Mouse (Mus musculus): Measurements from ENCODE around the gene Klc1. TPM values are rescaled to one million over a fixed set of nuclear protein-coding genes. Genes with fewer than 3 reads are reported as not detected.

Klc1 gene
- polyA plus RNA-seq, 1 experiment from 2014 or later = 282 TPM

- peak overlapping the region; percentile 95 for H3K4me3 ChIP-seq (ENCODE audit: low read depth, low read length)
- no peaks in the 10 kb centered on the region for H3K36me3 ChIP-seq (ENCODE audit: control insufficient read depth, insufficient read depth, low read length)
- ATAC-seq (ENCODE audit: low FRiP score) = no peak
- H3K4me2 ChIP-seq = peak overlapping the region; percentile 87
- no peaks in the 10 kb centered on the region for H3K9me3 ChIP-seq (ENCODE audit: control insufficient read depth, low read length)
- DNase-seq (ENCODE audit: low spot score, missing footprints) = no peak
- H3K4me1 ChIP-seq (ENCODE audit: control insufficient read depth, insufficient read depth, low read length) = peaks cover 24% of the 10 kb centered on the region
- H3K9ac ChIP-seq (ENCODE audit: low read length) = peak overlapping the region; percentile 95
- no peak overlapping the region for H3K27ac ChIP-seq (ENCODE audit: low read depth, low read length)
- H3K27me3 ChIP-seq (ENCODE audit: control insufficient read depth, insufficient read depth, low read length) = no peaks in the 10 kb centered on the region
- WGBS = 77% methylated on average over 7 of the region's 7 CpGs
Observed at GRCm38 (mm10) chr12:111760306-111760908, 1.8 kb downstream of the Klc1 start.

DNA sequence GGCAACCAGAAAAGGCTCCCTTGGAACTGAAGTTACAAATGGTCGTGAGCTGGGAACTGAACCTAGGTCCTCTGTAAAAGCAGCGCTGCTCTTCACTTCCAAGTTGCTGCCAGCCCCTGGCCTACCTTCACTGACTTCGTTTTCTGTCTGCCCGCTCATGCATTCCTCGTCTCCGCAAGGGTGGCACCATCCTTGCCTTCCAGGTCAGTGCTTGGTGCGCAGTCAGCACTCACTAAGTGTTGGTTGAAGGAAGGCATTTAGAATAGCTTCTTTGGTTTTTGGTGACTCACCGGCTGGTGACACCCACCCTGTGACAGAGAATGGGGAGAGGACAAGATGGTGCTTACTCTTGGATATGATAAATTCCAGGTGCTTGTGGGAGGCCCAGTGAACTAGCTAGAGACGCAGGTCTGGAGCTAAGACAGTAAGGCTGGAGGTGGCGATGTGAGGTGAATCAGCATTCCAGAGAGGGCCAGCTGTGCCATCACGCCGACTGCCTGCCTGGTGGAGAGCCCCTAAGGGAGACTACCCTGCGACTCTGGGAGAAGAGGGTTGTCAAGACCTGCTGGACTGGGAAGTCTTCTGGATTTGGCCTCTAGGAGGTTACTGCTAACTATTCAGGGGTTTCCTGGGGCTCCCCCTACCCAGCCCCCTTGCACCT, 4.1 kb downstream of the Klc1 start:
- peaks cover 43% of the 10 kb centered on the region for H3K4me1 ChIP-seq (ENCODE audit: control insufficient read depth, insufficient read depth, low read length)
- no peak overlapping the region for H3K27ac ChIP-seq (ENCODE audit: low read depth, low read length)
- H3K27me3 ChIP-seq (ENCODE audit: control insufficient read depth, insufficient read depth, low read length) = no peaks in the 10 kb centered on the region
- WGBS = 92% methylated on average over 13 of the region's 13 CpGs
- H3K9me3 ChIP-seq (ENCODE audit: control insufficient read depth, low read length) = no peaks in the 10 kb centered on the region
- peak; percentile 67 for DNase-seq (ENCODE audit: low spot score, missing footprints)
- no peak for ATAC-seq (ENCODE audit: low FRiP score)
- no peak overlapping the region for H3K4me3 ChIP-seq (ENCODE audit: low read depth, low read length)
- no peak overlapping the region for H3K4me2 ChIP-seq
- no peaks in the 10 kb centered on the region for H3K36me3 ChIP-seq (ENCODE audit: control insufficient read depth, insufficient read depth, low read length)
- no peak overlapping the region for H3K9ac ChIP-seq (ENCODE audit: low read length)

- no peak overlapping the region; the same call in 1 of the 2 replicates for H3K4me3 ChIP-seq (ENCODE audit: low read depth, low read length)
- peak overlapping the region; percentile 30; the same call in 1 of the 2 replicates for H3K27ac ChIP-seq (ENCODE audit: low read depth, low read length)
- H3K4me2 ChIP-seq = peak overlapping the region; percentile 33; the same call in 1 of the 2 replicates
- H3K9me3 ChIP-seq (ENCODE audit: control insufficient read depth, low read length) = no peaks in the 10 kb centered on the region
- WGBS = 24% methylated on average over 16 of the region's 16 CpGs
- H3K27me3 ChIP-seq (ENCODE audit: control insufficient read depth, insufficient read depth, low read length) = no peaks in the 10 kb centered on the region
- peak overlapping the region; percentile 36 for H3K9ac ChIP-seq (ENCODE audit: low read length)
- peak; percentile 78 for ATAC-seq (ENCODE audit: low FRiP score)
- H3K36me3 ChIP-seq (ENCODE audit: control insufficient read depth, insufficient read depth, low read length) = no peaks in the 10 kb centered on the region
- peaks cover 27% of the 10 kb centered on the region for H3K4me1 ChIP-seq (ENCODE audit: control insufficient read depth, insufficient read depth, low read length)
- DNase-seq (ENCODE audit: low spot score, missing footprints) = peak; percentile 91
Observed at GRCm38 (mm10) chr12:111766313-111767236, 7.9 kb downstream of the Klc1 start.

- no peaks in the 10 kb centered on the region for H3K9me3 ChIP-seq (ENCODE audit: control insufficient read depth, low read length)
- WGBS = 94% methylated on average over 10 of the region's 10 CpGs
- ATAC-seq (ENCODE audit: low FRiP score) = no peak
Observed at GRCm38 (mm10) chr12:111768322-111768928, 9.8 kb downstream of the Klc1 start.

DNA sequence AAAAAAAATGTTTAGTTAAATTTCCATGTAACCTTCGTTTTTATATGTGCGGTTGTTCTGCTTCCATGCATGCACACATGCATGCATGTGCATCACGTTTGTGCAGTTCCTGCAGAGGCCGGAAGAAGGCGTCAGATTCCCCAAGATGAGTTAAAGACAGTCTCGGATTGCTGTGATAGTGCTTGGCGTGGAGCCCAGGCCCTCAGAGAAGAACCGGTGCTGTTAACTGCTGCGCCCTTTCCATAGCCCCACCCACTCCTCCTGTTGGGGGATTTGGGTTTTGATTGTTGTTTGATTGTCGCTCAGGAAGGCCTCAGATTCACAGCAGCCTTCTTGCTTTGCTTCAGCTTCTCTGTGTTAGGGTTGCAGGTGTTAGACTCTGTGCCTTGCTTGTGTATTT, 10.7 kb downstream of the Klc1 start:
- ATAC-seq (ENCODE audit: low FRiP score) = no peak
- Histone ChIP-seq H3K9me3 (ENCODE audit: control insufficient read depth, low read length) (no peaks in the 10 kb centered on the region), H3K9ac (ENCODE audit: low read length) (no peak overlapping the region), H3K36me3 (ENCODE audit: control insufficient read depth, insufficient read depth, low read length) (peaks cover 12% of the 10 kb centered on the region), H3K27ac (ENCODE audit: low read depth, low read length) (no peak overlapping the region), H3K4me3 (ENCODE audit: low read depth, low read length) (no peak overlapping the region), H3K4me1 (ENCODE audit: control insufficient read depth, insufficient read depth, low read length) (peaks cover 25% of the 10 kb centered on the region), H3K27me3 (ENCODE audit: control insufficient read depth, insufficient read depth, low read length) (no peaks in the 10 kb centered on the region), H3K4me2 (no peak overlapping the region)
- 36% methylated on average over 10 of the region's 10 CpGs for WGBS
- no peak for DNase-seq (ENCODE audit: low spot score, missing footprints)

More at GRCm38 (mm10) chr12:111768322-111768928, 9.8 kb downstream of the Klc1 start:
- DNase-seq (ENCODE audit: low spot score, missing footprints) = no peak
- Histone ChIP-seq H3K27ac (ENCODE audit: low read depth, low read length) (no peak overlapping the region), H3K4me3 (ENCODE audit: low read depth, low read length) (no peak overlapping the region), H3K27me3 (ENCODE audit: control insufficient read depth, insufficient read depth, low read length) (no peaks in the 10 kb centered on the region), H3K36me3 (ENCODE audit: control insufficient read depth, insufficient read depth, low read length) (peaks cover 3% of the 10 kb centered on the region; the same call in 1 of the 2 replicates), H3K4me2 (no peak overlapping the region), H3K9ac (ENCODE audit: low read length) (no peak overlapping the region), H3K4me1 (ENCODE audit: control insufficient read depth, insufficient read depth, low read length) (peaks cover 25% of the 10 kb centered on the region)

DNA sequence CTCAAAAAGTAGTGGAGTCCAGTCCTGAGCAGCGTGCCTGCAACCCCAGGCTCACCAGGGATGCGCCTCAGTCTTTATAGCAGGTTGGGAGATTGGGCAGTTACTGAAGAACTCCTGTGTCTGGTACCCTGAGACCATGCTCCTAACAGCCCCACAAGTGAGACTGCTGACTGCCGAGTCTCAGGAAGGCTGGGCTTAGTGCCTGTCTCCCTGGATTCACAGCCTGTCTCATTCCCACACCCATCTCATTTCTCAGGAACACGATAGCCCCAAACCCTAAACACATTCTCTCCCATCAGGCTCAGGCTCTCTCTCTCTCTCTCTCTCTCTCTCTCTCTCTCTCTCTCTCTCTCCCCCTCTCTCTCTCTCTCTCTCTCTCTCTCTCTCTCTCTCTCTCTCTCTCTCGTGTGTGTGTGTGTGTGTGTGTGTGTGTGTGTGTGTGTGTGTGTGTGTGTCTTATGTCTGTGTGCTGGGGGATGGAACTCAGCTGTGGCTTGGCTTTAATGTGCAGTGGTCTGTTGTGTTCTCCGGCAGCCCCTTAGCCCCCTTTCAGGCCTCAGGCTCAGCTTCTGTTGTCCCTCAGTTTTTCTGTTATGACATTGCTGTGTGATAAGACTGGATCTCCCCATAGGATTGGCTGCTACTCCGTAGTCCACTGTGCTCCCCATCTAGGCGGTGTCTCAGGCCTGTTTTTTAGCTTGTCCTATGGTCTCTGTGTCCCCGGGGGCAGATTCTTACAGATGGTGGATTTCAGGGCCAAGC, 11.3 kb downstream of the Klc1 start:
- Histone ChIP-seq H3K4me2 (no peak overlapping the region), H3K27me3 (ENCODE audit: control insufficient read depth, insufficient read depth, low read length) (no peaks in the 10 kb centered on the region), H3K4me3 (ENCODE audit: low read depth, low read length) (no peak overlapping the region), H3K9ac (ENCODE audit: low read length) (no peak overlapping the region), H3K36me3 (ENCODE audit: control insufficient read depth, insufficient read depth, low read length) (peaks cover 17% of the 10 kb centered on the region), H3K9me3 (ENCODE audit: control insufficient read depth, low read length) (no peaks in the 10 kb centered on the region), H3K27ac (ENCODE audit: low read depth, low read length) (no peak overlapping the region), H3K4me1 (ENCODE audit: control insufficient read depth, insufficient read depth, low read length) (peaks cover 25% of the 10 kb centered on the region)
- DNase-seq (ENCODE audit: low spot score, missing footprints) = peak; percentile 80
- 72% methylated on average over 8 of the region's 9 CpGs for WGBS
- no peak for ATAC-seq (ENCODE audit: low FRiP score)

DNA sequence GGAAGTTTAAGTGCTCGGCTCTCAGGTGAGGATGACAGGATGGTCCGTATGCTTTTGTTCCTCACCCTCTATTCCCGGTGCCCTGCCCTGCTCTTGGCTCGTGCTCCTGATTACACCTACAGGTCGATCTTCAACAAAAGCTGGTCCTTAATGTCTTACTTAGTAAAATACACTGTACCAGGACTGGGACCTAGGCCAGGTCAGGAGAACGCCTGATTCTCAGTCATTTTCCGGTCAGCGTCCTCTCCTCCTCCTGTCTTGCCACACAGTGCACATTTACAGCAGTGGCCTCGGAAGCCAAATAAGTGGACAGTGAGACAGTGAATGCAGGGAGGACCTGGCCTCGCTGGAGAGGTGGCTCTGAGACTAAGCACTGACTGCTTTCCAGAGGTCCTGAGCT, 12.0 kb downstream of the Klc1 start:
- Histone ChIP-seq H3K4me2 (no peak overlapping the region), H3K27ac (ENCODE audit: low read depth, low read length) (no peak overlapping the region), H3K4me1 (ENCODE audit: control insufficient read depth, insufficient read depth, low read length) (peaks cover 21% of the 10 kb centered on the region), H3K9me3 (ENCODE audit: control insufficient read depth, low read length) (no peaks in the 10 kb centered on the region), H3K4me3 (ENCODE audit: low read depth, low read length) (no peak overlapping the region), H3K27me3 (ENCODE audit: control insufficient read depth, insufficient read depth, low read length) (no peaks in the 10 kb centered on the region), H3K9ac (ENCODE audit: low read length) (no peak overlapping the region), H3K36me3 (ENCODE audit: control insufficient read depth, insufficient read depth, low read length) (peaks cover 21% of the 10 kb centered on the region)
- WGBS = 93% methylated on average over 10 of the region's 10 CpGs
- DNase-seq (ENCODE audit: low spot score, missing footprints) (no peak), ATAC-seq (ENCODE audit: low FRiP score) (no peak)

GRCm38 (mm10) chr12:111774156-111774555, 15.5 kb downstream of the Klc1 start:
- no peak overlapping the region for H3K9ac ChIP-seq (ENCODE audit: low read length)
- H3K9me3 ChIP-seq (ENCODE audit: control insufficient read depth, low read length) = no peaks in the 10 kb centered on the region
- H3K27ac ChIP-seq (ENCODE audit: low read depth, low read length) = no peak overlapping the region
- no peaks in the 10 kb centered on the region for H3K27me3 ChIP-seq (ENCODE audit: control insufficient read depth, insufficient read depth, low read length)
- WGBS = 95% methylated on average over 16 of the region's 16 CpGs
- H3K4me2 ChIP-seq = no peak overlapping the region
- DNase-seq (ENCODE audit: low spot score, missing footprints) (no peak), ATAC-seq (ENCODE audit: low FRiP score) (no peak)
- H3K4me3 ChIP-seq (ENCODE audit: low read depth, low read length) = no peak overlapping the region
- H3K4me1 ChIP-seq (ENCODE audit: control insufficient read depth, insufficient read depth, low read length) = peaks cover 4% of the 10 kb centered on the region; the same call in 1 of the 2 replicates
- H3K36me3 ChIP-seq (ENCODE audit: control insufficient read depth, insufficient read depth, low read length) = peaks cover 47% of the 10 kb centered on the region
